Comparison of ENCODE assay signal across 21 mouse cellular contexts in genomic region chr14:68391875-68392274, GRCm38 (mm10).
A peak's percentile ranks its signal among the peaks of the same experiment; 100 is the strongest.
DNase-seq lines count a peak whose midpoint lies in the region; ATAC-seq lines count a peak whose summit lies in the region.
"Had no signal": no experiment of that assay in that cellular context is flagged by ENCODE, and none has a peak within 500 bp of the region (broad histone marks: within the 10 kb centered on the region; RNA-seq: fewer than 3 reads in every experiment).

No protein-coding gene starts in this region.

- ATAC-seq in kidney, embryonic 15.5 days (replicated peaks; ENCODE audit: low FRiP score): peak; percentile 79; the same call in 1 of the 2 replicates
- no peak; the same call in 1 of the 2 replicates for ATAC-seq in embryonic facial prominence, embryonic 11.5 days (replicated peaks; ENCODE audit: insufficient number of reproducible peaks, low FRiP score, low TSS enrichment, low read depth)
- peak; percentile 53; the same call in 1 of the 2 replicates for ATAC-seq in midbrain, embryonic 13.5 days
- no peak for ATAC-seq in erythroid progenitor cell, adult 5-6 weeks (replicated peaks; ENCODE audit: low FRiP score, poor library complexity, severe bottlenecking)
- ATAC-seq: forebrain, postnatal 0 days; lung, postnatal 0 days had no signal

- no peak overlapping the region for H3K4me3 ChIP-seq in kidney, embryonic 15.5 days (replicated peaks)
- H3K4me3 ChIP-seq in embryonic facial prominence, embryonic 11.5 days (ENCODE audit: low read depth, low read length): no peak overlapping the region
- H3K4me3 ChIP-seq in midbrain, embryonic 13.5 days (replicated peaks): no peak overlapping the region
- H3K4me3 ChIP-seq: erythroblast, embryonic 14.5 days; gastrocnemius, adult 2 months; hindbrain, embryonic 15.5 days; liver, embryonic 15.5 days had no signal

- no peaks in the 10 kb centered on the region for H3K27me3 ChIP-seq in kidney, embryonic 15.5 days
- H3K27me3 ChIP-seq in embryonic facial prominence, embryonic 11.5 days (ENCODE audit: control insufficient read depth, insufficient read depth, low read length): no peaks in the 10 kb centered on the region
- no peaks in the 10 kb centered on the region for H3K27me3 ChIP-seq in midbrain, embryonic 13.5 days
- H3K27me3 ChIP-seq: hindbrain, embryonic 15.5 days; liver, embryonic 15.5 days had no signal

- no peaks in the 10 kb centered on the region for H3K4me1 ChIP-seq in kidney, embryonic 15.5 days
- H3K4me1 ChIP-seq in embryonic facial prominence, embryonic 11.5 days (ENCODE audit: control insufficient read depth, insufficient read depth, low read length): no peaks in the 10 kb centered on the region
- H3K4me1 ChIP-seq in midbrain, embryonic 13.5 days (replicated peaks): peaks cover 8% of the 10 kb centered on the region
- H3K4me1 ChIP-seq: hindbrain, embryonic 15.5 days; liver, embryonic 15.5 days had no signal

- no peak overlapping the region for H3K4me2 ChIP-seq in kidney, embryonic 15.5 days
- no peak overlapping the region for H3K4me2 ChIP-seq in embryonic facial prominence, embryonic 11.5 days (ENCODE audit: low read depth, low read length)
- no peak overlapping the region for H3K4me2 ChIP-seq in midbrain, embryonic 13.5 days (replicated peaks)
- H3K4me2 ChIP-seq: hindbrain, embryonic 15.5 days; liver, embryonic 15.5 days had no signal

- DNase-seq in kidney, adult 18-20 months: no peak
- DNase-seq in embryo, embryonic 10 days (ENCODE audit: low spot score): peak; percentile 81
- DNase-seq in embryonic facial prominence, embryonic 11.5 days (ENCODE audit: low spot score): peak; percentile 46
- DNase-seq in c-Kit-positive CD71-positive TER-119-positive erythroid progenitor cells, embryonic 14.5 days (ENCODE audit: low spot score): no peak
- DNase-seq in spleen, adult 12 weeks (ENCODE audit: low spot score): no peak
- DNase-seq: adrenal gland, adult 2 months; cerebellum, adult 18-20 months; forebrain, postnatal 0 days; gastrocnemius, adult 2 months; heart, adult 11 months; kidney, postnatal 10 days; right cerebral cortex, adult 18-20 months; spleen, adult 18-20 months; thymus, adult 2 months had no signal

- H3K36me3 ChIP-seq in kidney, embryonic 15.5 days: no peaks in the 10 kb centered on the region
- H3K36me3 ChIP-seq in embryonic facial prominence, embryonic 11.5 days (replicated peaks; ENCODE audit: control insufficient read depth, insufficient read depth, low read depth, low read length): no peaks in the 10 kb centered on the region
- no peaks in the 10 kb centered on the region for H3K36me3 ChIP-seq in midbrain, embryonic 13.5 days
- H3K36me3 ChIP-seq: hindbrain, embryonic 15.5 days; liver, embryonic 15.5 days had no signal

- H3K9ac ChIP-seq in kidney, embryonic 15.5 days: no peak overlapping the region
- H3K9ac ChIP-seq in embryonic facial prominence, embryonic 11.5 days (replicated peaks; ENCODE audit: low read length): no peak overlapping the region
- no peak overlapping the region for H3K9ac ChIP-seq in midbrain, embryonic 13.5 days (replicated peaks)
- H3K9ac ChIP-seq: forebrain, postnatal 0 days; hindbrain, embryonic 15.5 days; liver, embryonic 15.5 days had no signal

- 20% methylated on average over 3 of the region's 3 CpGs for WGBS in kidney, embryonic 15.5 days
- WGBS in embryonic facial prominence, embryonic 11.5 days: 20% methylated on average over 3 of the region's 3 CpGs
- 24% methylated on average over 3 of the region's 3 CpGs for WGBS in midbrain, embryonic 13.5 days

- H3K27ac ChIP-seq in kidney, embryonic 15.5 days: no peak overlapping the region
- no peak overlapping the region for H3K27ac ChIP-seq in embryonic facial prominence, embryonic 11.5 days (replicated peaks; ENCODE audit: low read depth, low read length)
- peak overlapping the region; percentile 49; the same call in 1 of the 2 replicates for H3K27ac ChIP-seq in midbrain, embryonic 13.5 days
- H3K27ac ChIP-seq: gastrocnemius, adult 2 months; hindbrain, embryonic 15.5 days; liver, embryonic 15.5 days had no signal

- H3K9me3 ChIP-seq in kidney, embryonic 15.5 days (replicated peaks): no peaks in the 10 kb centered on the region
- H3K9me3 ChIP-seq in embryonic facial prominence, embryonic 11.5 days (replicated peaks; ENCODE audit: control insufficient read depth, low read length): no peaks in the 10 kb centered on the region
- H3K9me3 ChIP-seq in midbrain, embryonic 13.5 days: no peaks in the 10 kb centered on the region
- H3K9me3 ChIP-seq: hindbrain, embryonic 15.5 days; liver, embryonic 15.5 days had no signal

Comparison
In these comparisons a context has a peak if more than half of its experiments do, and no peak if none do; other contexts are left out.
1. ATAC-seq: peak in kidney, embryonic 15.5 days (single experiment) and midbrain, embryonic 13.5 days (single experiment); none in embryonic facial prominence, embryonic 11.5 days (single experiment) and erythroid progenitor cell, adult 5-6 weeks (single experiment).
2. DNase-seq: peak in embryo, embryonic 10 days (single experiment) and embryonic facial prominence, embryonic 11.5 days (single experiment); none in kidney, adult 18-20 months (single experiment), c-Kit-positive CD71-positive TER-119-positive erythroid progenitor cells, embryonic 14.5 days (single experiment) and spleen, adult 12 weeks (single experiment).